Mouse (Mus musculus) kidney, embryonic 14.5 days (tissue): Measurements from ENCODE around the gene Fut4. TPM values are rescaled to one million over a fixed set of nuclear protein-coding genes. Genes with fewer than 3 reads are reported as not detected.
A peak's percentile ranks its signal among the peaks of the same experiment; 100 is the strongest.

ENCODE experiments used
- ATAC-seq: fragments of 200-750 bp; cut with Nextera tagmentation; 2 replicates; pipeline ENCODE4 v1.8.0; 2017; ENCODE audit warnings: moderate number of reproducible peaks, mild to moderate bottlenecking, moderate TSS enrichment, moderate library complexity; ENCODE audit not compliant: low FRiP score, low TSS enrichment
- H3K27ac ChIP-seq: fragments of 300-500 bp; sonication (generic); 2 replicates; pipeline ENCODE4 v1.5.1; 2014; ENCODE audit warnings: low read depth, mild to moderate bottlenecking, low read length, moderate library complexity, mixed read lengths
- H3K27me3 ChIP-seq: fragments of 300-500 bp; sonication (generic); 2 replicates; pipeline ENCODE4 v1.6.1; 2014; ENCODE audit warnings: mild to moderate bottlenecking, low read length; ENCODE audit not compliant: control insufficient read depth, insufficient read depth
- H3K36me3 ChIP-seq: fragments of 300-500 bp; sonication (generic); 2 replicates; pipeline ENCODE4 v1.6.1; 2014; ENCODE audit warnings: low read length, mixed read lengths; ENCODE audit not compliant: control insufficient read depth, insufficient read depth
- H3K4me1 ChIP-seq: fragments of 300-500 bp; sonication (generic); 2 replicates; pipeline ENCODE4 v1.6.1; 2014; ENCODE audit warnings: low read length, mixed read lengths; ENCODE audit not compliant: control insufficient read depth, insufficient read depth
- H3K4me2 ChIP-seq: fragments of 300-500 bp; sonication (generic); replicated peaks from 2 replicates; pipeline ENCODE4 v1.6.1; 2014; ENCODE audit warnings: low read depth, mild to moderate bottlenecking, low read length
- H3K4me3 ChIP-seq: fragments of 300-500 bp; sonication (generic); 2 replicates; pipeline ENCODE4 v1.5.1; 2014; ENCODE audit warnings: mild to moderate bottlenecking, low read length
- H3K9ac ChIP-seq: fragments of 300-500 bp; sonication (generic); 2 replicates; pipeline ENCODE4 v1.6.1; 2014; ENCODE audit warnings: low read depth, mild to moderate bottlenecking, low read length, moderate library complexity
- H3K9me3 ChIP-seq: fragments of 300-500 bp; sonication (generic); 2 replicates; pipeline ENCODE4 v1.6.1; 2016; ENCODE audit warnings: low read length; ENCODE audit not compliant: control insufficient read depth
- WGBS: fragments of 180-500 bp; shearing (Covaris S2); extraction: QIAGEN DNeasy Blood & Tissue Kit; methylation state at CpG from one replicate; pipeline ENCODE4 v1.1.7; 2014; 5-methylcytosine and 5-hydroxymethylcytosine counted together
- polyA plus RNA-seq: library from polyadenylated mRNA; unstranded; fragments of >200 nt; fragmentation: Nextera tagmentation; extraction: Ambion mirVana; gene quantifications from 2 replicates; pipeline ENCODE4 v1.2.1, GENCODE M21; 2014

Fut4 gene
- polyA plus RNA-seq, 1 experiment from 2014 or later: 3.5 TPM

- ATAC-seq: peak; percentile 66; the same call in 1 of the 2 replicates
- H3K27me3 ChIP-seq: no peaks in the 10 kb centered on the region
- H3K4me2 ChIP-seq: 0 out of 2 replicates have a peak overlapping the region, but pooled peaks have one; percentile 8
- no peak overlapping the region for H3K4me3 ChIP-seq
- peaks cover 6% of the 10 kb centered on the region for H3K4me1 ChIP-seq
- H3K27ac ChIP-seq: no peak overlapping the region
- no peak overlapping the region for H3K9ac ChIP-seq
- no peaks in the 10 kb centered on the region for H3K36me3 ChIP-seq
- WGBS: 13% methylated on average over 9 of the region's 9 CpGs
- H3K9me3 ChIP-seq: no peaks in the 10 kb centered on the region
Observed at GRCm38 (mm10) chr9:14730941-14731541, 21.2 kb downstream of the Fut4 start.

DNA sequence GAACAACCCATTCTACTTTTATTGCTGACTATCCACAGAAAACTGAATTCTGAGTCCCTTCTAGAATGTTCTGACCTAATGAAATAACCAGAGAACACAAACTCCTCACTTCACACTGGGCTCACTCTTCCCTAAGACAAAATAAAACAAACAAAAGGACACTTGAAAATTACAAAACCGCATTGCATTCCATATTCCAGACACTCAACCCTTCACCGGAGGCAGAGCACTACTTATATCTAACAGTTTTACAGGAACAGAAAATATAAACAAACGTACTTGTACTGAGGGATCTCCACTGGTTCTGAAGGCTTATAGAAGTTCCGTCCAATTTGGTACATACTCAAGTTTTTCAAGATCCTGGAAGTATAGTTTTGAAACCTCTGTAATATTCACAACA, 23.8 kb downstream of the Fut4 start:
- 96% methylated on average over 4 of the region's 4 CpGs for WGBS
- Histone ChIP-seq H3K27me3 (no peaks in the 10 kb centered on the region), H3K4me2 (no peak overlapping the region), H3K27ac (no peak overlapping the region), H3K36me3 (no peaks in the 10 kb centered on the region), H3K9me3 (no peaks in the 10 kb centered on the region), H3K9ac (no peak overlapping the region), H3K4me3 (no peak overlapping the region), H3K4me1 (peaks cover 6% of the 10 kb centered on the region)
- no peak for ATAC-seq

DNA sequence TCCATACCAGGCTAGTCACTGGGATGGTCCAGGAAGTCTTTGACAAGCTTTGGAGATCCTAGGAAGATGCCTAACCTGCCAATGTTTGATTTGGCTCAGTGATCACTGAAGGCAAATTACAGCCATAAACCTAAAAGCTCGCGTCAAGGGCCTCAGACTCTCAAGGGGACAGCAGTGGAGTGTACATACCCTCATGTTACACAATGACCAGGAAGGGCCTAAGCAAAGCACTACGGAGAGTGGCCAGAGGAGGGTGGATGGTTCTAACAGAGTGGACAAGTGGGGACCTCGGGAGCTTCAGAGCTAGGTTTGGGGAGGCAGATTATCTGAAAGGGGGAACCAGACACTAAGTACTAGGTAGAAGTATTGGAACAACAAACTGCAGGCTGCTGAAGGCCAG, 25.6 kb downstream of the Fut4 start:
- Histone ChIP-seq H3K27ac (no peak overlapping the region), H3K4me3 (no peak overlapping the region), H3K4me1 (peaks cover 6% of the 10 kb centered on the region), H3K9ac (no peak overlapping the region), H3K9me3 (no peaks in the 10 kb centered on the region), H3K36me3 (no peaks in the 10 kb centered on the region), H3K27me3 (no peaks in the 10 kb centered on the region), H3K4me2 (no peak overlapping the region)
- 58% methylated on average over 4 of the region's 4 CpGs for WGBS
- ATAC-seq: no peak

GRCm38 (mm10) chr9:14726005-14726404, 26.2 kb downstream of the Fut4 start:
- Histone ChIP-seq H3K9me3 (no peaks in the 10 kb centered on the region), H3K27me3 (no peaks in the 10 kb centered on the region), H3K4me3 (no peak overlapping the region), H3K4me1 (peaks cover 4% of the 10 kb centered on the region), H3K27ac (no peak overlapping the region), H3K9ac (no peak overlapping the region), H3K4me2 (no peak overlapping the region), H3K36me3 (no peaks in the 10 kb centered on the region)
- ATAC-seq: no peak
- WGBS: 71% methylated on average over 6 of the region's 6 CpGs

DNA sequence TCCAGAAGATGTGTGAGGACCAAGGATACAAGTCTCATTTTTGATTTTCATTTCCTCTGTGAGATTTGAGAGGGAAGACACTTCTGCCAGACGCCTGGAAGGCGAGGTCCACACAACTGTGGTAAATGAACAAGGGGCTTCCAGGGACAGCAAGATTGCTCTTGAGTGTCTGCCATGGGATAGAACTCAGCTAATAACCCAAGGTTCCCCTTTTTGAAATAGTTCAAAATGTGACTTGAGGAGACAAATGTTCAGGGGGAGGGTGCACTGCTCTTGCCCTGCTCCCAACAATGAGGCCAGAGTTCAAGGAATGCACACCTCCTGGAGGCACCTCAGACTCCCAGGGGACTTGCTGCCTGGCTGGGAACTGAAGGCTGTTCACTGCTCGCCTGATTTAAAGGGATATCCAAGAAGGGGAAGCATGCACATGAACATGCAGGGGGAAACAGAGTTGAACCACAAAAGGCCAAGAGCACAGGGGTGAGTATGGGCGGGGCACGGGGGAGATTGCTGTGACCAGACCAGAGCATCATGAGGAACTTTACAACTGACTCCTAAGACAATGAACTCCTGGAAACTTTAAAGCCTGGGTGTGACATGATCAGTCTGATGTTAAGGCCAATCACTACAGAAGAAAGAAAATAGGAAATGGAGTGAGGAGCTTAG, 27.3 kb downstream of the Fut4 start:
- no peaks in the 10 kb centered on the region for H3K4me1 ChIP-seq
- no peaks in the 10 kb centered on the region for H3K9me3 ChIP-seq
- no peak overlapping the region for H3K9ac ChIP-seq
- no peak overlapping the region for H3K4me2 ChIP-seq
- no peak for ATAC-seq
- WGBS: 57% methylated on average over 5 of the region's 5 CpGs
- H3K4me3 ChIP-seq: no peak overlapping the region
- H3K27ac ChIP-seq: no peak overlapping the region
- H3K27me3 ChIP-seq: no peaks in the 10 kb centered on the region
- no peaks in the 10 kb centered on the region for H3K36me3 ChIP-seq

DNA sequence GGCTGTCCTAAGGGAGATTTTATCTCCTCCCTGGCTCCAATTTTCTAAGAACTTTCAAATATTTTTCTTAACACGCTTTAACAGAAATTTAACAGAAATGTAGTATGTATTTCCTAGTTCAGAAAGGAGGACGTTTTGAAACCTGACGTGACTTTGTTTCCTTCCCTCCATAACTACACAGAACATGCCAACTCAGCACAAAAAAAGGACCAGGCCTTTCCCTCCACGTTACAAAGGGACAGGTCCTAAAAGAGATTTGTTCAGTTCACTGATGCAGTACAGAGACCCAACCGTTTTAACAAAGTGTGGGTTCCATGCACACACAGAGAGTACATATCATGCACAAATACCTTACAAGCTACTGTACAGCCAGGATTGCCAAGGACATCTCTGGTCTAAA, 30.6 kb downstream of the Fut4 start:
- no peak overlapping the region for H3K4me3 ChIP-seq
- H3K36me3 ChIP-seq: no peaks in the 10 kb centered on the region
- no peaks in the 10 kb centered on the region for H3K4me1 ChIP-seq
- no peaks in the 10 kb centered on the region for H3K27me3 ChIP-seq
- H3K4me2 ChIP-seq: no peak overlapping the region
- ATAC-seq: no peak
- no peak overlapping the region for H3K9ac ChIP-seq
- no peak overlapping the region for H3K27ac ChIP-seq
- WGBS: 76% methylated on average over 5 of the region's 5 CpGs
- H3K9me3 ChIP-seq: no peaks in the 10 kb centered on the region

DNA sequence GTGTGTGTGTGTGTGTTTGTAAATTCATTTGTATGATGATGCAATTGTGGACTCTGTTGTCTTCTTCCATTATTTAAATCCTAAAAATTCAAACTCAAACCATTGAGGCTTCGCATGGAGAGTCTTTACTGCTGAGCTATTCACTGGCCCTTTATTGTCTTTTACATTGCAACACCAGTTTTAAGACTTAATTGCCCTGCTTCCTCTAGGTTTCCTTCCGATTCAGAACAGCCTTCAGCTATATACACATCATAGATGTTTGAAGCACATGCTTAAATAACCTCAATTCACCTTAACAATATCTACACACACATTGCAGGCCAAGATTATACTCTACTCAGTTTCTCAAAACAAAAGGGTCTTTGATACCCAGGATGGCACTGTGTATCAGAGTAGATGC, 31.8 kb downstream of the Fut4 start:
- no peak overlapping the region for H3K27ac ChIP-seq
- H3K27me3 ChIP-seq: no peaks in the 10 kb centered on the region
- no peaks in the 10 kb centered on the region for H3K4me1 ChIP-seq
- ATAC-seq: no peak
- H3K36me3 ChIP-seq: no peaks in the 10 kb centered on the region
- H3K4me3 ChIP-seq: no peak overlapping the region
- no peak overlapping the region for H3K9ac ChIP-seq
- H3K4me2 ChIP-seq: no peak overlapping the region
- H3K9me3 ChIP-seq: no peaks in the 10 kb centered on the region
- WGBS: 34% methylated on average over 2 of the region's 2 CpGs

DNA sequence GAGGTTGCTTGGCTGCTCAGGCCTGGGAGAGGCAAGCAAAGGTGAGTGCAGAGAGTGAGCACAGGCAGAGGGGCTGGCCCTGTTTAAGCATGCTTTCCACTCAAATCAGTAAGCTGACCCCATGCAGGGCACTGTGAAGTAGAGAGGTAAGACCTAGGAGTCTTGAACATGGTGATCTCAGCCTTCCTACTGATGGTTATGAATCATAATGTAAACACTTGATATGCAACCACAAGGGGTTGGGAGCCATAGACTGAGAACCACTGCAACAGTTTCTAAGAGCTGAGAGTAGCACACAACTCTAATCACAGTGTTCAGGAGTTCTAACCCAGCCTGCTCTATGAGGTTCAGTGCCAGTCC, 33.9 kb downstream of the Fut4 start:
- H3K27ac ChIP-seq: no peak overlapping the region
- no peaks in the 10 kb centered on the region for H3K27me3 ChIP-seq
- H3K4me1 ChIP-seq: no peaks in the 10 kb centered on the region
- H3K36me3 ChIP-seq: no peaks in the 10 kb centered on the region
- H3K4me2 ChIP-seq: no peak overlapping the region
- H3K9me3 ChIP-seq: no peaks in the 10 kb centered on the region
- H3K9ac ChIP-seq: no peak overlapping the region
- no peak overlapping the region for H3K4me3 ChIP-seq
- ATAC-seq: no peak

DNA sequence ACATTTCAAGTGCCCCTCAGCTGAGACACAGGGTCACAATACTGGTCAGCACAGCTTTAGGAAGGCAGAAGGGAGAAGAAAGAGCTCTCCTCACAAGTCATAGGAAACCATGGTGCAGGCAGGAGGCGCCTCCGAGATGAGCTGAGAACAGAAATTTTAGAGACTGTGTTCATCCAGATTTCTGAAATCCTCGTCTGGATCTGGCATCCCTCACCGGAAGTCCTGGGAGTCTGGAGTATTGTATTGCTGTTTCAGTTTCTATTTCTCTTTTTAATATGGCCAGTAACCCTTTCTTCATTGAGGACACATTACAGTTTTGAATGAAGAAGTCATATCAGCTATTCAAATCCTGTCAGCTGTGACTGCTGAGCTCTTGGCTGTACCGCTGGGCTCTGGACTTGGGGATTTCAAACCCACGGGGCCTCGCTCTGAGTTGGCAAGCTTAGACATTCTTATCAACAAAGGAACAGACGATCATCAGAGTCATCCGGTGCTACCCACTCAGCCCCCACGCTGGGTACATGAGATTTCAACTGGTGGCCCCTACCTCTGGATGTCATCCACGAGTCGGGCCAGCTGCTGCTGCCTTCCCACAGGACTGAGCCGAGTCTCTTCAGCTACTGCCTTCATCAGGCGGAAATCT, 34.4 kb downstream of the Fut4 start:
- ATAC-seq: no peak
- 55% methylated on average over 14 of the region's 14 CpGs for WGBS
- H3K4me3 ChIP-seq: no peak overlapping the region
- H3K36me3 ChIP-seq: no peaks in the 10 kb centered on the region
- no peaks in the 10 kb centered on the region for H3K4me1 ChIP-seq
- H3K4me2 ChIP-seq: no peak overlapping the region
- no peaks in the 10 kb centered on the region for H3K9me3 ChIP-seq
- no peak overlapping the region for H3K9ac ChIP-seq
- H3K27ac ChIP-seq: no peak overlapping the region
- H3K27me3 ChIP-seq: no peaks in the 10 kb centered on the region
